Comparison of ENCODE assay signal across 8 mouse cellular contexts in genomic region chr4:46544313-46544712, GRCm38 (mm10). TPM values are rescaled to one million over a fixed set of nuclear protein-coding genes. Genes with fewer than 3 reads are reported as not detected.
DNase-seq lines count a peak whose midpoint lies in the region; TF ChIP-seq lines count a peak whose summit lies in the region.
"Had no signal": no experiment of that assay in that cellular context is flagged by ENCODE, and none has a peak within 500 bp of the region (broad histone marks: within the 10 kb centered on the region; RNA-seq: fewer than 3 reads in every experiment).

No protein-coding gene starts in this region.

- dilution Hi-C loops in CH12.LX (cut with MboI; ENCODE audit: extremely low pct_ligation_motif_present, extremely low pct_unique_long_range_greater_than_20kb, low sequenced_read_pairs) = no loop called here

- TF ChIP-seq EP300 in CH12.LX (IDR thresholded peaks at IDR 0.05; ENCODE audit: low read length) = no peak

- peak; percentile 86 for TF ChIP-seq RAD21 in CH12.LX (IDR thresholded peaks at IDR 0.05; ENCODE audit: low read depth, low read length)

- DNase-seq in layer of hippocampus, postnatal 10 days (ENCODE audit: low spot score in 2 of 2) = peak; percentile 47 to 57
- DNase-seq in layer of hippocampus, adult 11-12 months (ENCODE audit: low spot score) = no peak
- DNase-seq in CH12.LX (ENCODE audit: extremely low read depth) (peak; percentile 77), ZHBTc4 (ENCODE audit: low read depth, low spot score) (peak; percentile 70)
- DNase-seq in monocyte, adult 2 months (ENCODE audit: low read depth in 1 of 2, low spot score in 2 of 2) = peak; percentile 48 to 65
- DNase-seq in layer of hippocampus, adult 9-11 months = no peak
- no peak for DNase-seq in adrenal gland, adult 2 months
- DNase-seq: kidney, adult 11 months had no signal

- no peaks in the 10 kb centered on the region for H3K27me3 ChIP-seq in CH12.LX (replicated peaks)

- in situ Hi-C loops in CH12.LX (cut with MboI; ENCODE audit: low pct_ligation_motif_present, low pct_unique_long_range_greater_than_20kb, low sequenced_read_pairs) = no loop called here

- H3K27ac ChIP-seq in CH12.LX (ENCODE audit: insufficient read depth, low read depth) = no peak overlapping the region

- peaks cover 75 to 83% of the 10 kb centered on the region in 2 experiments for H3K36me3 ChIP-seq in CH12.LX (replicated peaks in 1 of 2; ENCODE audit: control insufficient read depth in 1 of 2, insufficient read depth in 1 of 2, low read length in 1 of 2)

- H3K9ac ChIP-seq in CH12.LX (ENCODE audit: insufficient read depth, low read depth) = no peak overlapping the region

- no peak overlapping the region for H3K4me2 ChIP-seq in CH12.LX (ENCODE audit: insufficient read depth, low read depth, poor library complexity, severe bottlenecking)

- H3K79me2 ChIP-seq in CH12.LX (replicated peaks; ENCODE audit: control insufficient read depth, extremely low read depth, insufficient read depth, poor library complexity, severe bottlenecking) = 0 out of 2 replicates have a peak, but pooled peaks cover 2% of the 10 kb centered on the region

- TF ChIP-seq POLR2A in CH12.LX (IDR thresholded peaks at IDR 0.05; ENCODE audit: low read depth, low read length) = no peak

- TF ChIP-seq CTCF in CH12.LX (conservative IDR thresholded peaks at IDR 0.05 in 1 of 2, IDR thresholded peaks at IDR 0.05 in 1 of 2; ENCODE audit: low read depth in 2 of 2, low read length in 2 of 2) = peak; percentile 78 to 80

- peaks cover 26 to 54% of the 10 kb centered on the region in 2 experiments for H3K4me1 ChIP-seq in CH12.LX (ENCODE audit: control insufficient read depth in 1 of 2, insufficient read depth in 2 of 2)

- H3K4me3 ChIP-seq in CH12.LX (replicated peaks in 1 of 3; ENCODE audit: low read depth in 2 of 3, low read length in 2 of 3, poor library complexity in 1 of 3) = no peak overlapping the region

- H3K9me3 ChIP-seq in CH12.LX (replicated peaks; ENCODE audit: low read length) = no peaks in the 10 kb centered on the region

TF ChIP-seq in CH12.LX, 34 proteins besides CTCF, POLR2A, EP300 and RAD21:
- TF ChIP-seq ZC3H11A (IDR thresholded peaks at IDR 0.05; ENCODE audit: low read depth, low read length) (peak; percentile 54), TBP (conservative IDR thresholded peaks at IDR 0.05; ENCODE audit: low read depth, low read length) (no peak), SMC3 (IDR thresholded peaks at IDR 0.05; ENCODE audit: low read depth, low read length) (peak; percentile 90), MAFK (IDR thresholded peaks at IDR 0.05; ENCODE audit: insufficient replicate concordance, low read length) (peak; percentile 32; the same call in 1 of the 2 replicates), MYC (IDR thresholded peaks at IDR 0.05; ENCODE audit: low read depth, low read length) (peak; percentile 57; the same call in 1 of the 2 replicates)

RNA-seq across cellular contexts. Expression of gene Trim14, which starts 8.4 kb away (rescaled TPM):
- under 1 TPM; 0.62 to 0.69 TPM for total RNA-seq in layer of hippocampus, postnatal 10 days (2021)
- total RNA-seq in CH12.LX (2012; rRNA removed) = 24.4 and 26.5 TPM in 2 replicates
- total RNA-seq in CH12.LX (2014; rRNA removed) = 11.6 and 13.8 TPM in 2 replicates
- 26.0 and 35.4 TPM in 2 replicates for polyA plus RNA-seq in CH12.LX (2012; ENCODE audit: insufficient read length, low read depth)
- 1 to 10 TPM; 4.9 to 5.8 TPM for total RNA-seq in adrenal gland, adult 2 months (2021)
- polyA plus RNA-seq in adrenal gland, adult 2 months (2012; rRNA removed) = 16.0 and 21.3 TPM in 2 replicates

RNA-seq across cellular contexts. Expression of gene Nans, which starts 55.3 kb away (rescaled TPM):
- total RNA-seq in layer of hippocampus, postnatal 10 days (2021) = 10 to 100 TPM; 34.0 to 39.6 TPM
- total RNA-seq in CH12.LX (2012; rRNA removed) (103 and 119 TPM in 2 replicates), CH12.LX (2014; rRNA removed) (140 and 150 TPM in 2 replicates)
- 127 and 173 TPM in 2 replicates for polyA plus RNA-seq in CH12.LX (2012; ENCODE audit: insufficient read length, low read depth)
- 10 to 100 TPM; 38.4 to 42.5 TPM for total RNA-seq in adrenal gland, adult 2 months (2021)
- 13.7 and 16.0 TPM in 2 replicates for polyA plus RNA-seq in adrenal gland, adult 2 months (2012; rRNA removed)

RNA-seq across cellular contexts. Expression of gene Coro2a, which starts 57.7 kb away (rescaled TPM):
- 10 to 100 TPM; 35.6 to 37.6 TPM for total RNA-seq in layer of hippocampus, postnatal 10 days (2021)
- total RNA-seq in CH12.LX (2012; rRNA removed) (71.4 and 129 TPM in 2 replicates), CH12.LX (2014; rRNA removed) (23.3 and 24.6 TPM in 2 replicates)
- 152 and 223 TPM in 2 replicates for polyA plus RNA-seq in CH12.LX (2012; ENCODE audit: insufficient read length, low read depth)
- total RNA-seq in adrenal gland, adult 2 months (2021) = 1 to 10 TPM; 2.2 to 2.8 TPM
- polyA plus RNA-seq in adrenal gland, adult 2 months (2012; rRNA removed) = 8.7 and 12.4 TPM in 2 replicates

Comparison
In these comparisons a context has a peak if more than half of its experiments do, and no peak if none do; other contexts are left out.
1. DNase-seq: peak in layer of hippocampus, postnatal 10 days (2 of 2), CH12.LX (single experiment), ZHBTc4 (single experiment) and monocyte, adult 2 months (2 of 2); none in layer of hippocampus, adult 11-12 months (single experiment), layer of hippocampus, adult 9-11 months (single experiment) and adrenal gland, adult 2 months (single experiment).
2. RNA of gene Coro2a, which starts 57.7 kb away (total RNA-seq): 23.3 to 129 TPM in CH12.LX and 35.6 to 37.6 TPM in layer of hippocampus, postnatal 10 days; 2.2 to 2.8 TPM in adrenal gland, adult 2 months; every median in the first group is over 4 times any median in the second.